Mouse (Mus musculus): ENCODE results near the gene Mvb12b. TPM values are rescaled to one million over a fixed set of nuclear protein-coding genes. Genes with fewer than 3 reads are reported as not detected.
A peak's percentile ranks its signal among the peaks of the same experiment; 100 is the strongest.

Mvb12b gene
- polyA plus RNA-seq, 1 experiment from 2014 or later: 12.4 TPM

GRCm38 (mm10) chr2:33878437-33878836 is 9.3 kb downstream of the Mvb12b start:
- ATAC-seq (replicated peaks; ENCODE audit: insufficient number of reproducible peaks, low FRiP score, low TSS enrichment): no peak
- Histone ChIP-seq H3K9ac (ENCODE audit: low read depth, low read length) (no peak overlapping the region), H3K36me3 (ENCODE audit: control insufficient read depth, insufficient read depth, low read length) (no peaks in the 10 kb centered on the region), H3K4me3 (ENCODE audit: low read depth, low read length) (no peak overlapping the region), H3K9me3 (replicated peaks; ENCODE audit: control insufficient read depth, low read length) (no peaks in the 10 kb centered on the region), H3K4me1 (ENCODE audit: control insufficient read depth, insufficient read depth, low read length) (peaks cover 43% of the 10 kb centered on the region), H3K4me2 (no peak overlapping the region), H3K27me3 (ENCODE audit: control insufficient read depth, insufficient read depth, low read length) (no peaks in the 10 kb centered on the region), H3K27ac (ENCODE audit: low read depth, low read length) (peak overlapping the region; percentile 25; the same call in 1 of the 2 replicates)
- WGBS (ENCODE audit: insufficient replicate concordance): 28% methylated on average over 11 of the region's 11 CpGs

GRCm38 (mm10) chr2:33877663-33878360 is 9.9 kb downstream of the Mvb12b start:
- H3K27me3 ChIP-seq (ENCODE audit: control insufficient read depth, insufficient read depth, low read length): no peaks in the 10 kb centered on the region
- peaks cover 43% of the 10 kb centered on the region for H3K4me1 ChIP-seq (ENCODE audit: control insufficient read depth, insufficient read depth, low read length)
- ATAC-seq (replicated peaks; ENCODE audit: insufficient number of reproducible peaks, low FRiP score, low TSS enrichment): no peak
- 75% methylated on average over 6 of the region's 6 CpGs for WGBS (ENCODE audit: insufficient replicate concordance)
- H3K4me3 ChIP-seq (ENCODE audit: low read depth, low read length): no peak overlapping the region
- H3K9ac ChIP-seq (ENCODE audit: low read depth, low read length): no peak overlapping the region
- no peak overlapping the region for H3K4me2 ChIP-seq
- peak overlapping the region; percentile 25; the same call in 1 of the 2 replicates for H3K27ac ChIP-seq (ENCODE audit: low read depth, low read length)
- no peaks in the 10 kb centered on the region for H3K36me3 ChIP-seq (ENCODE audit: control insufficient read depth, insufficient read depth, low read length)
- H3K9me3 ChIP-seq (replicated peaks; ENCODE audit: control insufficient read depth, low read length): no peaks in the 10 kb centered on the region

- H3K4me3 ChIP-seq (ENCODE audit: low read depth, low read length): no peak overlapping the region
- ATAC-seq (replicated peaks; ENCODE audit: insufficient number of reproducible peaks, low FRiP score, low TSS enrichment): no peak; the same call in 1 of the 2 replicates
- H3K9ac ChIP-seq (ENCODE audit: low read depth, low read length): 0 out of 2 replicates have a peak overlapping the region, but pooled peaks have one; percentile 8
- peak overlapping the region; percentile 25; the same call in 1 of the 2 replicates for H3K27ac ChIP-seq (ENCODE audit: low read depth, low read length)
- no peaks in the 10 kb centered on the region for H3K27me3 ChIP-seq (ENCODE audit: control insufficient read depth, insufficient read depth, low read length)
- no peaks in the 10 kb centered on the region for H3K9me3 ChIP-seq (replicated peaks; ENCODE audit: control insufficient read depth, low read length)
- peaks cover 45% of the 10 kb centered on the region for H3K4me1 ChIP-seq (ENCODE audit: control insufficient read depth, insufficient read depth, low read length)
- peaks cover 5% of the 10 kb centered on the region; the same call in 1 of the 2 replicates for H3K36me3 ChIP-seq (ENCODE audit: control insufficient read depth, insufficient read depth, low read length)
- peak overlapping the region; percentile 43 for H3K4me2 ChIP-seq
- WGBS (ENCODE audit: insufficient replicate concordance): 37% methylated on average over 25 of the region's 25 CpGs
These were observed 11.0 kb downstream of the Mvb12b start for GRCm38 (mm10) chr2:33876529-33877290.

GRCm38 (mm10) chr2:33875594-33875993 is 12.2 kb downstream of the Mvb12b start:
- WGBS (ENCODE audit: insufficient replicate concordance): 63% methylated on average over 12 of the region's 12 CpGs
- Histone ChIP-seq H3K9ac (ENCODE audit: low read depth, low read length) (peak overlapping the region; percentile 12; the same call in 1 of the 2 replicates), H3K27me3 (ENCODE audit: control insufficient read depth, insufficient read depth, low read length) (no peaks in the 10 kb centered on the region), H3K36me3 (ENCODE audit: control insufficient read depth, insufficient read depth, low read length) (peaks cover 5% of the 10 kb centered on the region; the same call in 1 of the 2 replicates), H3K4me2 (no peak overlapping the region; the same call in 1 of the 2 replicates), H3K9me3 (replicated peaks; ENCODE audit: control insufficient read depth, low read length) (no peaks in the 10 kb centered on the region), H3K27ac (ENCODE audit: low read depth, low read length) (no peak overlapping the region), H3K4me1 (ENCODE audit: control insufficient read depth, insufficient read depth, low read length) (peaks cover 48% of the 10 kb centered on the region), H3K4me3 (ENCODE audit: low read depth, low read length) (no peak overlapping the region)
- no peak for ATAC-seq (replicated peaks; ENCODE audit: insufficient number of reproducible peaks, low FRiP score, low TSS enrichment)

- H3K4me3 ChIP-seq (ENCODE audit: low read depth, low read length): no peak overlapping the region
- peaks cover 50% of the 10 kb centered on the region for H3K4me1 ChIP-seq (ENCODE audit: control insufficient read depth, insufficient read depth, low read length)
- whole genome bisulfite sequencing (ENCODE audit: insufficient replicate concordance): 75% methylated on average over 10 of the region's 10 CpGs
These were observed 12.7 kb downstream of the Mvb12b start for GRCm38 (mm10) chr2:33874856-33875576.

GRCm38 (mm10) chr2:33874367-33874766 is 13.4 kb downstream of the Mvb12b start:
- H3K4me1 ChIP-seq (ENCODE audit: control insufficient read depth, insufficient read depth, low read length): peaks cover 53% of the 10 kb centered on the region

More at GRCm38 (mm10) chr2:33874856-33875576, 12.7 kb downstream of the Mvb12b start:
- Histone ChIP-seq H3K4me2 (no peak overlapping the region; the same call in 1 of the 2 replicates), H3K27me3 (ENCODE audit: control insufficient read depth, insufficient read depth, low read length) (no peaks in the 10 kb centered on the region), H3K9me3 (replicated peaks; ENCODE audit: control insufficient read depth, low read length) (no peaks in the 10 kb centered on the region), H3K9ac (ENCODE audit: low read depth, low read length) (no peak overlapping the region), H3K36me3 (ENCODE audit: control insufficient read depth, insufficient read depth, low read length) (peaks cover 5% of the 10 kb centered on the region; the same call in 1 of the 2 replicates), H3K27ac (ENCODE audit: low read depth, low read length) (no peak overlapping the region)
- no peak for ATAC-seq (replicated peaks; ENCODE audit: insufficient number of reproducible peaks, low FRiP score, low TSS enrichment)

GRCm38 (mm10) chr2:33873501-33873900 is 14.2 kb downstream of the Mvb12b start:
- WGBS (ENCODE audit: insufficient replicate concordance): 92% methylated on average over 8 of the region's 8 CpGs
- H3K36me3 ChIP-seq (ENCODE audit: control insufficient read depth, insufficient read depth, low read length): peaks cover 5% of the 10 kb centered on the region; the same call in 1 of the 2 replicates
- H3K9me3 ChIP-seq (replicated peaks; ENCODE audit: control insufficient read depth, low read length): no peaks in the 10 kb centered on the region
- no peak overlapping the region for H3K4me2 ChIP-seq
- H3K4me3 ChIP-seq (ENCODE audit: low read depth, low read length): no peak overlapping the region
- ATAC-seq (replicated peaks; ENCODE audit: insufficient number of reproducible peaks, low FRiP score, low TSS enrichment): no peak
- no peak overlapping the region for H3K27ac ChIP-seq (ENCODE audit: low read depth, low read length)
- H3K27me3 ChIP-seq (ENCODE audit: control insufficient read depth, insufficient read depth, low read length): no peaks in the 10 kb centered on the region
- H3K9ac ChIP-seq (ENCODE audit: low read depth, low read length): no peak overlapping the region
- H3K4me1 ChIP-seq (ENCODE audit: control insufficient read depth, insufficient read depth, low read length): peaks cover 50% of the 10 kb centered on the region

More at GRCm38 (mm10) chr2:33874367-33874766, 13.4 kb downstream of the Mvb12b start:
- no peak overlapping the region for H3K4me3 ChIP-seq (ENCODE audit: low read depth, low read length)
- 70% methylated on average over 5 of the region's 5 CpGs for WGBS (ENCODE audit: insufficient replicate concordance)
- no peak for ATAC-seq (replicated peaks; ENCODE audit: insufficient number of reproducible peaks, low FRiP score, low TSS enrichment)
- H3K27ac ChIP-seq (ENCODE audit: low read depth, low read length): no peak overlapping the region
- H3K36me3 ChIP-seq (ENCODE audit: control insufficient read depth, insufficient read depth, low read length): peaks cover 5% of the 10 kb centered on the region; the same call in 1 of the 2 replicates
- no peak overlapping the region for H3K9ac ChIP-seq (ENCODE audit: low read depth, low read length)
- no peaks in the 10 kb centered on the region for H3K27me3 ChIP-seq (ENCODE audit: control insufficient read depth, insufficient read depth, low read length)
- no peak overlapping the region for H3K4me2 ChIP-seq
- no peaks in the 10 kb centered on the region for H3K9me3 ChIP-seq (replicated peaks; ENCODE audit: control insufficient read depth, low read length)

GRCm38 (mm10) chr2:33872841-33873271 is 14.9 kb downstream of the Mvb12b start:
- H3K27me3 ChIP-seq (ENCODE audit: control insufficient read depth, insufficient read depth, low read length): no peaks in the 10 kb centered on the region
- H3K9me3 ChIP-seq (replicated peaks; ENCODE audit: control insufficient read depth, low read length): no peaks in the 10 kb centered on the region
- no peak overlapping the region for H3K4me3 ChIP-seq (ENCODE audit: low read depth, low read length)
- H3K9ac ChIP-seq (ENCODE audit: low read depth, low read length): no peak overlapping the region
- peaks cover 5% of the 10 kb centered on the region; the same call in 1 of the 2 replicates for H3K36me3 ChIP-seq (ENCODE audit: control insufficient read depth, insufficient read depth, low read length)
- H3K27ac ChIP-seq (ENCODE audit: low read depth, low read length): no peak overlapping the region
- ATAC-seq (replicated peaks; ENCODE audit: insufficient number of reproducible peaks, low FRiP score, low TSS enrichment): no peak
- H3K4me2 ChIP-seq: no peak overlapping the region
- peaks cover 46% of the 10 kb centered on the region for H3K4me1 ChIP-seq (ENCODE audit: control insufficient read depth, insufficient read depth, low read length)
- 72% methylated on average over 8 of the region's 8 CpGs for WGBS (ENCODE audit: insufficient replicate concordance)

Data from heart, embryonic 11.5 days (tissue).